Mouse (Mus musculus) small intestine, adult 2 months (tissue): ENCODE data around the gene Gm10198.

Source experiments
- CTCF ChIP-seq: fragments of 200-500 bp; IDR thresholded peaks from 2 replicates; pipeline ENCODE4 v1.5.1; 2012; ENCODE audit warnings: low read depth, mild to moderate bottlenecking, control low read depth, inconsistent platforms, low read length, moderate library complexity, mixed read lengths; ENCODE audit not compliant: insufficient replicate concordance, insufficient read length; ENCODE audit errors: extremely low read depth
- POLR2A ChIP-seq: fragments of 200-500 bp; IDR thresholded peaks from 2 replicates; pipeline ENCODE4 v1.6.1; 2012; ENCODE audit warnings: low read depth, mild to moderate bottlenecking, control low read depth, inconsistent platforms, low read length, moderate library complexity

- no peak for TF ChIP-seq POLR2A
- no peak for TF ChIP-seq CTCF
Observed at GRCm38 (mm10) chr13:111545286-111545685, 47.3 kb upstream of the Gm10198 start.
